Mouse (Mus musculus): ENCODE measurements around the gene Cpm. TPM values are rescaled to one million over a fixed set of nuclear protein-coding genes. Genes with fewer than 3 reads are reported as not detected.

Gene Cpm
- polyA plus RNA-seq, 1 experiment, result 11.8 TPM

DNA sequence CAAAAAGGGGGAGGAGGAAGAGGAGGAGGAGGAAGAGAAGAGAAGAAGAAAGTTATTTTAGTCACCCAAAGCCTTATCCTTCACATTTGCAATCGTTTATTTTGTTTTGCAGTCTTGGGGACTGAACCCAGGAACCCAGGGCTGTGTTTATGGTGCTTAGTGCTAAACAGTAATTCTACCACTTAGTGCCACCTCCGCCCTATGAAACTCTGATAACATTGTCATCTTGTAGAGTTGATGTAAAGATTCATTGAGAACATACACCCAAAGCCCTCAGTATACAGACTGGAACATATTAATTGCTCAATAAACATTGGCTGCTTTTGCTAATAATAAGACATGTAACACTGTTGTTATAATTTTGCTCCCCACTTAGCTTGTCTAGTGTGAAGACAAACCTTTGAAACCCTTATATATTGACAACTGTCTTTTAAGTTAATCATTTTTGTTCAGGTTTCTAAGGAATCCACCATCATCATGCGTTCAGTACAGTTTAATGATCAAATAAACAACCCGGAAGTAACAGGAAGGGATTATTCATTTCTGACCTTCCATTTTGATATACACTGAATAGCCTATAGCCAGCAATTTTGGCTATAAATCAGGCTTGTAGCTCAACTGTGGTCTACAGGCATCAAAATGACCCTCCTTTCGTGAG lies 49.9 kb downstream of the Cpm start:
- no peak for DNase-seq (ENCODE audit: low read depth, low spot score)
- 39% methylated on average over 5 of the region's 5 CpGs for WGBS

DNA sequence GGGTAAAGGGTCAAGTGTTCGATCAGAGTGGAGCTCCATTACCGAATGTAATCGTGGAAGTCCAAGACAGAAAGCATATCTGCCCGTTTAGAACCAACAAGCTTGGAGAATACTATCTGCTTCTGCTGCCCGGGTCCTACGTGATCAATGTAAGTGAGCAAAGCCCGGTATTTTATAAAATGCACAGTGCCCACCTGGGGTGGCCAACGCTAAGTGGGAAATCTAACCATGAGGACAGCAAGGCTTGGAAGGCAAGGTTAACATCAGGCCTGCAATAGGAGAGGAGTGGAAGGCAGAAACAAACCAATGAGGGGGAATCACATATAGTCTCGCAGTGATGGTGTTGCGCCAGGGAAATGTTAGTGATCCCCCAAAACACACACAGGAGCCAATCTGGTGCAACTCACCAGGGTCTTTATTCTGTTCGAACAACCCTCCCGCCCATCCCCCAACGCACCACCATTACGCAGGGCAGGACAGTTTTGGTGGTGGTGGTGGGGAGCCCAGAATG lies 50.7 kb downstream of the Cpm start:
- 85% methylated on average over 14 of the region's 14 CpGs for WGBS
- no peak for DNase-seq (ENCODE audit: low read depth, low spot score)

DNA sequence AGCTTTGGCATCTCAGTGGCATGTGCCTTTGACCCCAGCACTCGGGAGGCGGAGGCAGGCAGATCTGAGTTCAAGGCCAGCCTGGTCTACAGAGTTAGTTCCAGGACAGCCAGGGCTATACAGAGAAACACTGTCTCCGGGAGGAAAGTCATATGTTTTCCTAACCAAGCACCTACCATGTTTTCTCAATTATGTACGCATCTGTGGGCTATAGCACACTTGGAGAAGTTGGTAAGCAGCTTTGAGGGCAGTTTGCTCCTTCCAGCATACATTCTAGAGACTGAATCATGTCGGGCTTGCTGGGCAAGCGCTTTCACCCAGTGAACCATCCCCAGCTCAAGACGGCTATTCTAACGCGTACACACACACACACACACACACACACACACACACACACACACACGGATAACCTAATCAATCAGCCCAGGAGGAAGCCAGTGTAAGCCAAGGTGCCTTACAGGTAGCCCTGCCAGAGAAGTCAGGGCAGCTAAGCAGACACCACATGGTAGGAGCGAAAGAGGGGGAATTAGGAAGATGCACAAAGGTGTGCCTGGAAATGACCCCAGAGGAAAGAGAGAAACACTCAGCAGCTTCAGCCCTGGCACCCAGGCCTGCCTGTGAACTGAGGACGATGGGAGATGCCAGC lies 51.7 kb downstream of the Cpm start:
- no peak for DNase-seq (ENCODE audit: low read depth, low spot score)
- 93% methylated on average over 12 of the region's 12 CpGs for WGBS

DNA sequence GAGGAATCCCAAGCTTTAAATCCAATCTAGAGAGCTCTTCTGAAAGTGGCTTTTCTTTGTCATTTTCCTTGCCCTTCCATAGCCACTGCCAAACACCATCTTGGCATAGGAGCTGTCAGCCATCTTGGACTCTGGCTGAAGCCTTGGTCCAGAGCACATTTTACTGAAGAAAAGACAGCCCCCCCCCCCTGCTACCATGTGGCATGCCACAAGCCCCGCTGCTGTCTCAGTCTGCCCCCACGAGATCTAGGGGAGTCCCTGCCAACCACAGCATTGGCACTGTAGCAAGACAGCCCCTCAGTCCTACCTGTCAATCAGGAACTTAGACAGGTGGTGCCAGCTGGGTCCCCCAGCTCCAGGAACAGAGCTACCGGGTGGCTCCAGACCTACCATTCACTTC lies 52.2 kb downstream of the Cpm start:
- 93% methylated on average over 3 of the region's 3 CpGs for WGBS

DNA sequence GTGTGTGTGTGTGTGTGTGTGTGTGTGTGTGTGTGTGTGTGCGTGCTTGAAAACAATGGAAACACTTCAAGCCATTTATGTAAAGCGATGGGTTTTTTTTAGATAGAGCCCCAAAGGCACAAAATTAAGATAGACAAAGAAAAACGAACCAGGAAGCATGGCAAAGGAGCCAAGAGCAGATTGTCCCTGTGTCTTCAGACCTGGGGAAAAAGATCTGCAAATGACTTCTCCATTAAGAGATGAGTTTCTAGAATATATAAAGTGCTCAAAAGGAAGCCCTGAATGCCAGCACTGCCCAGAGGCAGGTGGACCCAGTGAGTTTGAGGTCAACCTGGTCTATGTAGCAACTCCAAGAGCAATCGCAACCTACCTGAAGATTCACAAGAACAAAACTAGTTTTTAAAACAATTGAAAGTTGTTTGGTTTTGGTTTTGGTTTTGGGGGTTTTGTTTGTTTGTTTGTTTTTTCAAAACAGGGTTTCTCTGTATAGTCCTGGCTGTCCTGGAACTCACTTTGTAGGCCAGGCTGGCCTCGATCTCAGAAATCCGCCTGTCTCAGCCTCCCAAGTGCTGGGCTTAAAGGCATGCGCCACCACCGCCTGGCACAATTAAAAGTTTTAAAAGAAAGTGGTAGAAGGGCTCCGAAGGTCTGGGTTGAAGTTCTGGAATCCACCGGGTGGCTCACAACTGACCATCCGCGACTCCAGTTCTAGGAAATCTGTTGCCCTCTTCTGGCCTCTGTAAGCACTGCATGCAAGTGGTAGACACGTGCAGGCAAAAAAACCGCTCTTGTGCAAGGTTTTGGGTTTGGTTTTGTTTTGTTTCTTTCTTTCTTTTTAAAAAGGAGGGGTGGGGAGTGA lies 52.9 kb downstream of the Cpm start:
- WGBS, result 76% methylated on average over 14 of the region's 14 CpGs
- DNase-seq (ENCODE audit: low read depth, low spot score), result no peak

More for the DNA sequence above, 52.2 kb downstream of the Cpm start:
- DNase-seq (ENCODE audit: low read depth, low spot score), result no peak

DNA sequence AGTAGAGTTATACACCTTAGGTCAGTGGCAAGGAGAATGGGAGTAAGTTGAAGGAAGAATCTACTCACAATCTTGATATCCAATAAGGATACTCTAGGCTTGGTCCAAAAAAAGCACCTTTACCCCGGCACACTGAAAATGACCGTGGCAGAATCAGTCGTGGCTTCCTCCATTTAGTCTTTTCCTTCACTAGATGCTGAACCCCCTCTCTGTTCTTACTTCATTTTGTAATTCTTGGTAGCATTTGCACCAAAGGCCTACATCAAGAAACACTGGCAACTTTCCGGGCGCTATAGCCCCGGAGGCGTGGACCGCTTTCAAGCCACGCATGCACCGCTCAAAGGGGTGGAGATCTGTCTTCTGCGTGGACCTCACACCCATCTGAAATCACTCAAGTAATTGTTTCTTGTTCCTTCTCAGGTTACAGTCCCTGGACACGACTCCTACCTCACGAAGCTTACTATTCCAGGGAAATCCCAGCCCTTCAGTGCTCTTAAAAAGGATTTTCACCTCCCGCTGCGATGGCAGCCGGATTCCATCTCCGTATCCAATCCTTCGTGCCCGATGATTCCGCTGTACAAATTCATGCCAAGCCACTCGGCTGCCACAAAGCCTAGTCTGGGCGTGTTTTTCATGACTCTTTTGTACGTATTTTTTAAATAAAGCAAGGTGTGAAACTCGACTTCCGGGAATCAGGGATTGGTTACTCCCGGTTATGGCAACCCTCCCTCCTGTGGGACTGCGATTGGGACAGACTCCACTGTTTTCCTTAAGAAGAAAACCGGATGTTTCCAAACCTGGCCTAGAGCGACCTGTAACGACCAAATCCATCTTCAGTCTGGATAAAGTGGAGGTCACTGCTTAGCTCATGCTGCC lies 53.8 kb downstream of the Cpm start:
- 90% methylated on average over 30 of the region's 30 CpGs for WGBS

DNA sequence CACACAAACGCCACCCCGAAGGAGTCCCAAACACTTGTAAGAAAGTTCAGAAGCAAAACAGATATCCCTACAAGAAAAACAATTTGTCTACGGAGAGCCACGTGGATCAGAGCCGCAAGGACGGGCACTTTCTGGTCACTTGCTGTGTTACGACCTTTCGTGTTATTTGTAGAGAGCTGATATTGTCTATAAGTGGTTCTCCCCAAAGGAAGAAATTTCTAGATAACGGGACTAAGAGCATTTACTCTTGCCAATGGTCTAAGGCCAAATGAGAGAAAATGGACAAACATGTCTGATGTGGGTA lies 54.4 kb downstream of the Cpm start:
- WGBS, result 95% methylated on average over 9 of the region's 9 CpGs
- DNase-seq (ENCODE audit: low read depth, low spot score), result no peak

More for the DNA sequence above, 53.8 kb downstream of the Cpm start:
- no peak for DNase-seq (ENCODE audit: low read depth, low spot score)

DNA sequence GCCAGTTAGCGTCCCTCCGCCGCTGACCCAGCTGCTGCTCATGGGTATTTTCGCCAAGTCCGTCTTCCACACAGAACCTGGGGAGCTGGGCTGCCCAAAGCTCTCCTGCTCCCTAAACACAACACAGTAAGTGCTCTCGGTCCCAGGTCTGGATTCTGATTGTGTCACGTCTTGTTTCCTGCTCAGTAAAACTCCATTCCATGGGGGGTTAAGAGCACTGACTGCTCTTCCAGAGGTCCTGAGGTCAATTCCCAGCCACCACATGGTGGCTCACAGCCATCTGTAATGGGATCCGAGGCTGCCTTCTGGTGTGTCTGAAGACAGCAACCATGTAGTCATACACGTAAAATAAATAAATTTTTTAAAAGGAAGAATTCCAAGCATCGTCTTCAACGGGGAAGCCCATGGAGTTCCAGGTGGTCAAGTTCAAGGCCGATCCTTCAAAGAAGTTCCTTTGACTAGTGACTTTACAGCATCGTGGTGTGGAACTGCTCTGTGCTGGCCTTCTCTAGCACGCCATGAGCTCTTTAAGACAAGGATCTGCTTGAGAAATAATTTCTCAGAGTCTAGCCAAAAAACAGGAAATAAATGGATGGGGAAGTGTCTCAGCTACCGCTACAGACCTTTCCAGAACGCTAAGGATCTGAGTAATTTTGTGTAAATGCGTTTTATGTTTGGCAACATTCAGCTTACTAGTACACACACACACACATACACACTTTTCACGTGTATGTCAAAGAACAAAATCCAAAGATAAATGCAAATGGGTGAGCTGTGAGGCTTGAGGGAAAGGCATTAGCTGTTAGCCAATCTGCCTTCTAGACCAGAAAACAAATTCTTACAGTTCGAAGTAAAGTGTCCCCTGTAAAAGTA lies 55.2 kb downstream of the Cpm start:
- 81% methylated on average over 19 of the region's 19 CpGs for WGBS

DNA sequence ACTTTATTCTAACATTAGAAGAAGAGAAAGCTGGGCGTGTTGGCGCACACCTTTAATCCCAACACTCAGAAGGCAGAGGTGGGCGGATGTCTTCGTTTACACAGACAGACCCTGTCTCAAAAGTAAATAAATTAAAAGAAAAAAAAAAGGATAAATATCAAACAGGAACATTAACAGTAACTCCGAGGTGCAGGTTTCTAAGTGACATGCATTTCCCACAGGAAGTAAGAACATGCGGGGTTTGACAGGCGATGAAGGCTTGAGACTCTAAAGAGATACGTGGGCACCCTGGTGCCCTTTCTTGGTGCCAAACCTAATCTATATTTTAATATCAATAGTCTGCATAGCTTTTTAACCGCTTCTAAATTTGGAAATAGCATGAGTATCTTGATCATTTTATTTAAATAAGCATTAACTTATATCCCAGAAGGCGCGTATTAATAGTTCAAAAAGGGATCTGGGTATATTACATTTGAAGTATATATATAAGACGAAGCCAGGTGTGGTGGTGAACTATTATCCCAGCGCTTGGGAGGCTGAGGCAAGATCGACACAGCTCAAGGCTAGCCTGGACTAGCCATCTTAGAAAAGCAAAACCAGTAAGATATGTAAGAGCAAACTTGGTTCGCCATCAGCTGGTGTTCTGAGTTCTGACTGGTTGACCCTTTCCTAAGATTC lies 56.0 kb downstream of the Cpm start:
- 90% methylated on average over 15 of the region's 15 CpGs for WGBS
- DNase-seq (ENCODE audit: low read depth, low spot score), result no peak

More for the DNA sequence above, 55.2 kb downstream of the Cpm start:
- no peak for DNase-seq (ENCODE audit: low read depth, low spot score)

DNA sequence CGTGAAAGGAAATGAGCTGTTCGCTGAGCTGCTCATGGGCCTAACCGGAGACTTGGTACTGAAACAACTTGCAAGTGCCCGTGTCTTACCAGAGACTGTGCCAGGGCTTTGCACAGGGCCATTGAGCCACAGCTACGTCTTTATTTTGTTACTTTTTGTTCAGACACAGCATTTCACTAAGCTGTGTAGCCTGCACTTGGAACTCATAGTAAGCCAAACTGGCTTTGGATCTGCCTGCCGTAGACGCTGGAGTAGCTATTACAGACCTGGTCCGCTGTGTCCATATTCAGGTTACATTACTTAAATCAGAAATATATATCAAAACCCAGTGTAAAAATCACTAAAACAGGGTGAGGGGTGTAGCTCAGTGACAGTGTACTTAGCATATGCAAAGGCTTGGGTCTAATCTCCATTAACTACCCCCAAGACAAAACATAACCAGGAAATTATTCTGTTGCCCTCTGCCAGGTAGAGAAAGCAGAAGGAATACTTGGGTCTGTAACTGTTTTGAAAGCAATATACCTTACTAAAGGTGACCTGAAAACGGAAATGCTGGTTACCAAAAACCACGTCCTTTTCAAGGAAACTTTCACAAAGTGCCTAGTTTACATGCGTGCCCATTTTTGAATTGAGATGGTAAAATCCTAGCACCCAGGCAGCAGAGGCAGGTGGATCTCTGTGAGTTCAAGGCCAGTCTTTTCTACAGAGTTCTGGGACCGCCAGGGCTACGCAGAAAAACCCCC lies 56.7 kb downstream of the Cpm start:
- WGBS, result 94% methylated on average over 13 of the region's 13 CpGs
- DNase-seq (ENCODE audit: low read depth, low spot score), result no peak

DNA sequence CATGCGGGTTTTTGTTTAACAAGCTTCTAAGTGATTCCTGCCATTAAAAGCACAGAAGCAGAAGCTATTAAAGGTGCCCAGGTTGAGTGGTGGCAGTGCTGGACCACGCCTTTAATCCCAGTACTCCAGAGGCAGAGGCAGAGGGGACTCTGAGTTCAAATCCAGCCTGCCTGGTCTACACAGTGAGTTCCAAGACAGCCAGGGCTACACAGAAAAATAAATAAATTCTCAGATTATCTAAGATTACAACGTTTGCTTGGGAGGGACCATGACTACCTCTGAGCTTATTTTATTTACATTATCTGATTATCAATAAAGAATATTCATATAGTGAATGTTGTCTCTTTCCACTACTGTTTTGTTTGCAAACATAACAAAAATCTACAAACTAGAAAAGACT lies 57.7 kb downstream of the Cpm start:
- DNase-seq (ENCODE audit: low read depth, low spot score), result no peak
- 66% methylated on average over 3 of the region's 3 CpGs for WGBS

DNA sequence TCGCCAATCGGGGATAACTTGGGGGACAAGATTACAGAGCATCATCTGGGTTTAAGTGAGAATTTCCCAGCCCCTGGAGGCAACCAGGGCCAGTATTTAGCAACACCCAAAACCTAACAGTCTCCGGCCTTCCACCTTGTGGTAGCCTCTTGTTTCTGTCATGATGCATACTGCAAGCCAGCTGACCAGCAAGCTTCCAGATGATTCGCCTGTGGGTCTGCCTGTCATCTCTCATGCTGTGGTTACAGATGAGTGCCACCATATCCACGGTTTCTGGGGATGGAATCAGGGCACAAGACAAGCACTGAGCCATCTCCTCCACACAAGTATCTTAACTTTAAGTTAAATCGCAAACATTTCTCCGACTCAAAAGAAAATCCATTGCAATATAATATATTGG lies 58.3 kb downstream of the Cpm start:
- DNase-seq (ENCODE audit: low read depth, low spot score), result no peak
- 84% methylated on average over 7 of the region's 7 CpGs for WGBS

DNA sequence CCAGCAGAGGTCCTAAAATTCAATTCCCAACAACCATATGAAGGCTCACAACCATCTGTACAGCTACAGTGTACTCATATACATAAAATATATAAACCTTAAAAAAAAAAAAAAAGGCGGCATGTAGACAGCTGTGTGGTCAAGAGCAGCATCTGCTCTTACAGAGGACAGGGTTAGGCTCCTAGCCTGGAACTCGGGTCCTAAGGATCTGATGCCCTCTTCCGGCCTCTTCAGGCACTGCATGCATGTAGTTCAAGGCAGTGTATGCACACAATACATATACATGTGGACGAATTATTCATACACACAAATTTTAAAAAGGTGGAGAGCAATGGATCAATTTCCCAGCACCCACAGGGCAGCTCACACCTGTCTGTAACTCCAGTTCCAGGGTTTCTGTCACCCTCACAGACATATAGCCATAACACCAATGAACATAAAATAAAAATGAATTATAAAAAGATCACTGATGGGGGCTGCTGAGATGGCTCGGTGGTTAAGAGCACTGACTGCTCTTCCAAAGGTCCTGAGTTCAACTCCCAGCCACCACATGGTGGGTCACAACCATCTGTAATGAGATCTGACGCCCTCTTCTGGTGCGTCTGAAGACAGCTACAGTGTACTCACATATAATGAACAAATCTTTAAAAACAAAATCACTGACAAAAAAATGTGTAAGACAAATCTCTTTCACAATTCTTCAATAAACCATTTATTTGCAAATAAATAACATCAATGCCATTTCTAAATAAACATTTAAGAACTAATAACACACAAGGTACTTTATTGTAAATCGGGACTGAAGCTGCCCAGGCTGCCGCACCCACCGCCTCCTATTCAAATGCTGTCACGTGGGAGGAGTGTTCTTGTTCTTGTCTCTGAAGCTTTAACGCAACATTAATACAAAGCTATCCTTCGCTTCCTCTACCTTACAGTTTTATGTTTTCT lies 59.2 kb downstream of the Cpm start:
- 79% methylated on average over 13 of the region's 13 CpGs for WGBS
- DNase-seq (ENCODE audit: low read depth, low spot score), result no peak

DNA sequence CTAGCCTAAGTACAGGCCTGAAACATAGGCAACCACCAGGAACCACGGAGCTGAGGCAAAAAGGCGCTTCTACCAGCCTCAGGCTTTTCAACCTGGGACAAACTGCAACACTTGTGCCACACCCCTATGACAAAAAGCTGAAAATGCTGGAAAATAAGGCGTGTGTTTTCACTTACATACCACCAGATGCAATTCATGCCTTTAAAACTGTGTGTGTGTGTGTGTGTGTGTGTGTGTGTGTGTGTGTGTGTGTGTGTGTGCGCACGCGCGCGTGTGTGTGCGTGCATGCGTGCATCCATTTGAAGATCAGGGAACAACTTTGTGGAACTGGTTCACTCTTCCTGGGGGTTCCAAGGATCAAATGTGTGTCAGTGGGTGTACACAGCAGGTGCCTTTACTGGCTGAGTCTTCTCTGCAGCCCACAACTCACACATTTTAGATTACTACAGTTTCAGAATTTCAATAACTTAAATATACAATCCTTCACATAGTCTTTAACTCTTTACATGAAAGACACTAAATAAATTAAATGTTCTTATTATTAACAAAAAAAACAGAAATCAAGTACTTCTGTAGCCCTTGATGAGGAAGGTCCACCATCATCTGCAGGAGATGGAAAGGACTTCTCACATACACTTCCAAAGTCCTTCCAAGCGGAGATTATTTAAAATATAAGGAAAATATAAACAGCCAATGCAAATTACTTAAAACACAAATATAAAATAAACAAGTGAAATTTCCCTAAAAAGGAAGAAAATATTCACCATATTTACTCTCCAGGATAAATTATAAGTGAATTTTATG lies 60.2 kb downstream of the Cpm start:
- WGBS, result 93% methylated on average over 11 of the region's 11 CpGs
- DNase-seq (ENCODE audit: low read depth, low spot score), result no peak

DNA sequence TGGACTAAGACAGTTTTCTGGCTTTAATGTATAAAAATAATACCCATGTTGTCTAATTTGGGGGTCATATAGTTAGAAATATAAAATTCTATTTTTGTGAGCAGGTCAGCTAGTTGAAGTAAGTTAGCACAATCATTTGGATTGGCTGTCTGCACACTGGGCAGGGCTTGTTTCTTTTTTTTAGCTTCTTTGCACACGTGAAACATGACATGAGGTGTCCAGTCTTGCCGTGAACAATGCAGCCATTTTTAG lies 60.7 kb downstream of the Cpm start:
- WGBS, result 78% methylated on average over 2 of the region's 2 CpGs

DNA sequence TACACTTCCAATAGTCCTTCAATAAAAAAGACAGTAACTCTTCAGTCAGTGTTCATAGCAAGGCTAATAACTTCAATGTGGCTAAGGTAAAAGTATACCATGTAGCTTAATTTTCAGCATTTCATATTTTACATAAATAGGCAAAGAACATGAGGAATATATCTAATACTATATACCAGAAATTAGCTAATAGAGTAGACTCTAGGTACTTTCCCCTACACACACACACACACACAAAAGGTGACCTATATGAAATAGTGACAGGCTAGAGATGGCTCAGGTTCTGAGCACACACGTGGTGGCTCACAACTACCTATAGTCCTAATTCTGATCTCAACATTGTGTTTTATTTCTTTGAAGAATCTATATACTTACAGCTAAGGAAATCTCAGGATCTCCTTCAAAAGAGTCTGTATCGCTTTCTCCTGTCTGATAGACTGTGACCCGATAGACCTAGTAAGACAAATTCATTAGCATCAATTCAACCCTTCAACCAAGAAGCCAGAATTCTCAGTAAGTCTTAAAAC lies 61.5 kb downstream of the Cpm start:
- WGBS, result 91% methylated on average over 3 of the region's 3 CpGs
- no peak for DNase-seq (ENCODE audit: low read depth, low spot score)

More for the DNA sequence above, 60.7 kb downstream of the Cpm start:
- no peak for DNase-seq (ENCODE audit: low read depth, low spot score)
